Mouse (Mus musculus) forebrain, postnatal 0 days (tissue): ENCODE measurements around the gene Cdh22. TPM values are rescaled to one million over a fixed set of nuclear protein-coding genes. Genes with fewer than 3 reads are reported as not detected.

ENCODE experiments used
- ATAC-seq: fragments of 200-750 bp; cut with Nextera tagmentation; 2 replicates; pipeline ENCODE4 v1.8.0; 2017; ENCODE audit warnings: mild to moderate bottlenecking, moderate library complexity
- DNase-seq: peaks from one replicate; pipeline ENCODE4 v3.0.0-alpha.2; 2015
- H3K27ac ChIP-seq: fragments of 300-500 bp; sonication (generic); 2 replicates; pipeline ENCODE4 v1.5.1; 2014; ENCODE audit warnings: low read depth, mild to moderate bottlenecking, antibody characterized with exemption, low read length, moderate library complexity, mixed read lengths
- H3K27me3 ChIP-seq: fragments of 300-500 bp; sonication (generic); 2 replicates; pipeline ENCODE4 v1.6.1; 2014; ENCODE audit warnings: mild to moderate bottlenecking, low read length, mixed read lengths; ENCODE audit not compliant: insufficient read depth
- H3K36me3 ChIP-seq: fragments of 300-500 bp; sonication (generic); 2 replicates; pipeline ENCODE4 v1.6.1; 2014; ENCODE audit warnings: mild to moderate bottlenecking, moderate library complexity; ENCODE audit not compliant: insufficient read depth
- H3K4me1 ChIP-seq: fragments of 300-500 bp; sonication (generic); 2 replicates; pipeline ENCODE4 v1.6.1; 2014; ENCODE audit warnings: antibody characterized with exemption; ENCODE audit not compliant: insufficient read depth
- H3K4me2 ChIP-seq: fragments of 300-500 bp; sonication (generic); 2 replicates; pipeline ENCODE4 v1.6.1; 2014; ENCODE audit warnings: low read depth, mild to moderate bottlenecking, moderate library complexity
- H3K4me3 ChIP-seq: fragments of 300-500 bp; sonication (generic); 2 replicates; pipeline ENCODE4 v1.5.1; 2014; ENCODE audit warnings: low read depth, low read length, mixed read lengths
- H3K9ac ChIP-seq: fragments of 300-500 bp; sonication (generic); 2 replicates; pipeline ENCODE4 v1.6.1; 2014; ENCODE audit warnings: mild to moderate bottlenecking
- H3K9me3 ChIP-seq: fragments of 300-500 bp; sonication (generic); 2 replicates; pipeline ENCODE4 v1.6.1; 2016; ENCODE audit warnings: low read length
- CTCF ChIP-seq: sonication (generic); IDR thresholded peaks from 2 replicates; pipeline ENCODE4 v1.5.1; 2016; ENCODE audit warnings: antibody characterized with exemption, control low read depth, low read depth
- WGBS: fragments of 180-500 bp; shearing (Covaris S2); extraction: QIAGEN DNeasy Blood & Tissue Kit; methylation state at CpG from one replicate; pipeline ENCODE4 v1.1.7; 2014; 5-methylcytosine and 5-hydroxymethylcytosine counted together
- polyA plus RNA-seq: library from polyadenylated mRNA; unstranded; fragments of >200 nt; fragmentation: Nextera tagmentation; extraction: Ambion mirVana; gene quantifications from 2 replicates; pipeline ENCODE4 v1.2.1, GENCODE M21; 2015
- total RNA-seq: library from RNA; depleted of rRNA; stranded (reverse); fragments of >200 nt; gene quantifications from 2 replicates; pipeline ENCODE4 v1.2.3, GENCODE M21; 2014

Gene Cdh22
- total and polyA plus RNA-seq, 2 experiments from 2014 or later = 10.4 to 24.6 TPM

DNA sequence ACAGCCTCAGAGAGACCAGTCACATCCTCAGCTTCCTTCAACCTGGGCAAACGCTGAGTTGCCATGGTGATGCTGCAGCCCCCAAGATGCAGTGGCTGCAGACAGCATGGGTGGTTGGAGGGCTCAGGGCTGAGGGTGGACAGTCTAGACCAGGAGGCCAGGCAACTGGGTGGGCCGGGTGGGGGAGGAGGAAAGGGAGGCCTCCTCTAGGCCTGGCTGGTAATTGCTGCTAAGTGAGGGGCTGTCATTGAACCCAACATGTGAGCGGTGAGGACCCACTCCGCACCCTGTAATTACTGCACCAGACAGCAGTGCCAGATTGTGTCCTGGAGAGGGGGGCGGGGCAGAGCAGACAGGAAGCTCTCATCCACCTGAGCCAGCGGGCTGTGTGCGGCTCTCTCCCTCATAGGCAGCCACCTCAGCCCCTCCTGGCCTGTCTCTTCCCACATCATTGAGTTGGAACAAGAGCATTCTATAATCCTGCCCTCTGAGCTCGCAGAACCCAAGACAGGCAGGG lies 40.5 kb upstream of the Cdh22 start:
- TF ChIP-seq CTCF = no peak
- peak overlapping the region; percentile 45 for H3K27ac ChIP-seq
- H3K27me3 ChIP-seq = no peaks in the 10 kb centered on the region
- H3K4me2 ChIP-seq = no peak overlapping the region
- no peak overlapping the region for H3K9ac ChIP-seq
- WGBS = 24% methylated on average over 8 of the region's 8 CpGs
- no peaks in the 10 kb centered on the region for H3K9me3 ChIP-seq
- DNase-seq (no peak), ATAC-seq (peak; percentile 68)
- peaks cover 19% of the 10 kb centered on the region for H3K36me3 ChIP-seq
- no peak overlapping the region for H3K4me3 ChIP-seq
- peaks cover 17% of the 10 kb centered on the region; the same call in 1 of the 2 replicates for H3K4me1 ChIP-seq

DNA sequence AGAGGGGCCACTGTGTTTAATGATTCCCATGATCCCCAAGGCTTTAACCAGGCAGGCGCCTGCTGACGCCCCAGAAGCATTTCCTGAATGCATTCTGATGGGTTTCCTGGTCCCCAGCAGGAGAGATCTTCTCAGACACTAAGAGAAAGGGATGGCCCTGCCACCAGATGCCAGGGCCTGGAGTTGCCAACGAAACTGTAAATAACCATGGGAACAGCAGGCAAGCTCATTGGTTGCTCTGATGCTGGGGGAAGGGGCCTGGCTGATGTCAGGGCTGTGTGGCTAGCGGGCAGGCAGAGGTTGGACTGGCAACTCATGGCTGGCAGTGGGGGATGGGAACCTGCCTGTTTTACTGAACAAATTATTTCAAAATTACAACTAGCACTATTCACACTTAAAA lies 38.9 kb upstream of the Cdh22 start:
- peaks cover 17% of the 10 kb centered on the region; the same call in 1 of the 2 replicates for H3K4me1 ChIP-seq
- no peak overlapping the region for H3K4me3 ChIP-seq
- ATAC-seq = no peak
- no peak for TF ChIP-seq CTCF
- no peak overlapping the region for H3K9ac ChIP-seq
- WGBS = 38% methylated on average over 4 of the region's 4 CpGs
- H3K27ac ChIP-seq = no peak overlapping the region
- peaks cover 16% of the 10 kb centered on the region for H3K36me3 ChIP-seq
- DNase-seq = peak; percentile 21
- no peaks in the 10 kb centered on the region for H3K9me3 ChIP-seq
- H3K27me3 ChIP-seq = no peaks in the 10 kb centered on the region
- no peak overlapping the region for H3K4me2 ChIP-seq

DNA sequence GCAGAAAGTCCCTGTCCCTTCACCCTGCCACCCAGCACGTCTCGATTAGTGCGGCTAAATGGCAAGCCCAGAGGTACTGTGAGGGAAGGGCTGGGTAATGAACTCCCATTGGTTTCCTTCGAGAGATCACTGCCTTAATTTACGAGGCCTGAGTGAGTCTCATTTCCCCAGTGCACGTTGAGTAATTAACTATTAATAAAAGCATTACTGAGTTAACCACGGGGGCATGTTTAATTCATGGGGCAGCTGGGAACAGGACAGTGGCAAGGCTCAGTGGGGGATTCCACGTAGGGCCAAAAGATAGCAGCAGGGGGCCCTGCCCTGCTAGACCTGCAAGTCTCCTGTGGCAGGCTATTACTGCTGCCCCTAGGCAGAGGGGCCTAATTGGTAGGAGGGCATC lies 36.7 kb upstream of the Cdh22 start:
- TF ChIP-seq CTCF = no peak
- Histone ChIP-seq H3K9me3 (no peaks in the 10 kb centered on the region), H3K27me3 (no peaks in the 10 kb centered on the region), H3K4me1 (peaks cover 26% of the 10 kb centered on the region), H3K9ac (no peak overlapping the region), H3K4me2 (no peak overlapping the region), H3K36me3 (0 out of 2 replicates have a peak, but pooled peaks cover under 1% of the 10 kb centered on the region), H3K27ac (no peak overlapping the region), H3K4me3 (no peak overlapping the region)
- ATAC-seq = no peak
- no peak for DNase-seq
- 7% methylated on average over 8 of the region's 8 CpGs for WGBS

DNA sequence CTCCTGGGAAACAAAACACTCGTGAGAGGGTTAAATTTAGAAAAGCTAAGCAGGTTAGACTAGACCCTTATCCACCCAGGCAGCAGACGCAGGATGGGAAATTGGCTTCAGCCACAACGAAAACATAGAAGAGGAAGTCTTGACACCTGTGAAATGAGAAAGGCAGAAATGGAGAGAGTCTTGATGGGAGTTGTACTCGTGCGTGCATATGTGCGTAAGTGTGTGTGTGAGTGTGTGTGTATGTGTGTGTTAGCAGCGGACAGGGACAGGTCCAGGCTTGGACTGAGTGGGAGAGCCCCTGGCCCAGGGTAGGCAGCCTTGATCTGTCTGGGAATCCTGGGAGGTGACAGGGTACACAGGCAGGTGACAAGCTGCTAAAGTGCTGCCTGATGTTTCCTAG lies 36.2 kb upstream of the Cdh22 start:
- no peak for TF ChIP-seq CTCF
- Histone ChIP-seq H3K9me3 (no peaks in the 10 kb centered on the region), H3K36me3 (no peaks in the 10 kb centered on the region), H3K4me1 (peaks cover 30% of the 10 kb centered on the region), H3K4me2 (no peak overlapping the region), H3K4me3 (no peak overlapping the region), H3K27me3 (no peaks in the 10 kb centered on the region), H3K9ac (no peak overlapping the region), H3K27ac (no peak overlapping the region)
- DNase-seq (no peak), ATAC-seq (no peak)
- WGBS = 45% methylated on average over 7 of the region's 7 CpGs

GRCm38 (mm10) chr2:165266739-165267138 lies 32.1 kb upstream of the Cdh22 start:
- TF ChIP-seq CTCF = no peak
- Histone ChIP-seq H3K4me2 (peak overlapping the region; percentile 19; the same call in 1 of the 2 replicates), H3K27me3 (no peaks in the 10 kb centered on the region; the same call in 1 of the 2 replicates), H3K36me3 (no peaks in the 10 kb centered on the region), H3K4me3 (no peak overlapping the region), H3K27ac (no peak overlapping the region), H3K9ac (0 out of 2 replicates have a peak overlapping the region, but pooled peaks have one; percentile 18), H3K9me3 (no peaks in the 10 kb centered on the region), H3K4me1 (peaks cover 25% of the 10 kb centered on the region)
- ATAC-seq (peak; percentile 44), DNase-seq (peak; percentile 56)
- 3% methylated on average over 12 of the region's 12 CpGs for WGBS

DNA sequence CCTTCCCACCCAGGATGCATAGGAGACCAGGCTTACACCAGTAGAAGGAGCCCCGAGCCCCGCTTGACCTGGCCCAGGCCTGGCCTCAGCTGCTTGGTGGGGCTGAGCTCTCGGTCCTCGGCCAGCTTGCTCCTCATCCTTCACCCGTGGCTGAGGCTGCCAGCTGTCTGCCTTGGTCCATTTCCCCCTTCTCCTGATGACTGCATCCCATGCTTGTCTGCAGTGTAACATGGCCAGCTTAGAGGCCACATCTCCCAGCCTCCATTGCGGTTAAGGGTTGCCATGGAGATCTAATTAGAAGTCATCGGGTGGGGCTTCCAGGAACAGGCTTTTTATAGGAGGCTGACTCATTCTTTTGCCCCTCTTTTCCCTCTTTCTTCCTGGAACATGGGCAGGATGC lies 29.2 kb upstream of the Cdh22 start:
- no peaks in the 10 kb centered on the region; the same call in 1 of the 2 replicates for H3K27me3 ChIP-seq
- H3K4me3 ChIP-seq = no peak overlapping the region
- peak; percentile 58 for ATAC-seq
- no peak for DNase-seq
- peaks cover 25% of the 10 kb centered on the region for H3K4me1 ChIP-seq
- H3K27ac ChIP-seq = no peak overlapping the region
- no peak overlapping the region for H3K9ac ChIP-seq
- WGBS = 45% methylated on average over 7 of the region's 7 CpGs
- no peak for TF ChIP-seq CTCF
- no peak overlapping the region for H3K4me2 ChIP-seq
- no peaks in the 10 kb centered on the region for H3K9me3 ChIP-seq
- H3K36me3 ChIP-seq = no peaks in the 10 kb centered on the region

GRCm38 (mm10) chr2:165262274-165262990 lies 27.8 kb upstream of the Cdh22 start:
- H3K27me3 ChIP-seq = no peaks in the 10 kb centered on the region; the same call in 1 of the 2 replicates
- H3K9ac ChIP-seq = no peak overlapping the region
- H3K4me3 ChIP-seq = no peak overlapping the region
- ATAC-seq (no peak), DNase-seq (no peak)
- peaks cover 25% of the 10 kb centered on the region for H3K4me1 ChIP-seq
- H3K27ac ChIP-seq = no peak overlapping the region
- H3K36me3 ChIP-seq = no peaks in the 10 kb centered on the region
- TF ChIP-seq CTCF = no peak
- 61% methylated on average over 18 of the region's 18 CpGs for WGBS
- no peaks in the 10 kb centered on the region for H3K9me3 ChIP-seq
- H3K4me2 ChIP-seq = no peak overlapping the region
